Mouse (Mus musculus): ENCODE measurements around the gene Olfr1394. TPM values are rescaled to one million over a fixed set of nuclear protein-coding genes. Genes with fewer than 3 reads are reported as not detected.
A peak's percentile ranks its signal among the peaks of the same experiment; 100 is the strongest.
"Not testable (repeated sequence)": the region's sequence is repeated elsewhere in the genome, so short reads cannot be mapped to it uniquely, and the experiment has no call there.

The Olfr1394 gene
- polyA plus RNA-seq, 1 experiment from 2014 or later: not detected

DNA sequence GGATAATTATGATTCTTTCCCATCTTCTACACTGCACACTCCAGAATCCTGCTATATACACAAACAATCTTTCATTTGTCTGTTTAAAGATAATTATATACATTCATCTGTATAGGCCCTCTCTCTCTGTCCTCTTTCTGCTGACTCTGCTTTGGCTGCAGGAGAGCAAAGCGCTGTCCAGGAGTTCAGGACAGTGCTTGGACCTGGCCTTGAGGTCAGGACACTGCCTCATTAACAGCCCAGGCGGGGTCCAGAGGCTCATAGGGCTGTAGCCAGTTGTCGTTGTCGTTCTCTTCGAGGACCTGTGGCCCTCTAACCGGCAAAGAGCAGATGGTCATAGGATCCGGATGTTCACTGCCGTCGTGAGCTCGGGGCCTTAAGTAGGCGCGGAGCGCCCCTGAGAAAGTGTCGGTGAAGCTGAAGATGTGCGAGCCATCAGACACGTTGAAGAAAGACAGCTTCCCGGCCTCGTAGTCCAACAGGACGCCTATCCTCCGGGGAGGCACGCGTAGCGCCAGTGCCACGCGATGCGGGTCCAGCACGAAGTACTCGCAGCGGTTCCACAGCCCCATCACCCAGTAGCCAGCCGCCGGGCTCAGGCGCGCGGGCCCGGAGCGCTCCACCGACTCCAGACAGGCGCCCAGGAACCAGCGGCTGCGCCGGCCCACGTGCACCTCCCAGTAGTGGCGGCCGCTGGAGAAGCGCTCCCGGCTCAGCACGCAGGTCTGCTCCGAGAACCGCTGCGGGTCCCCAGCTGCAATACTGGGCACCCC is 14.8 kb downstream of the Olfr1394 start:
- Histone ChIP-seq H3K9me3 (replicated peaks) (peaks cover 7% of the 10 kb centered on the region; the same call in 1 of the 2 replicates), H3K9ac (peak overlapping the region; percentile 2; the same call in 1 of the 2 replicates), H3K4me3 (peak overlapping the region; percentile 35), H3K36me3 (no peaks in the 10 kb centered on the region), H3K27me3 (peaks cover 22% of the 10 kb centered on the region), H3K4me1 (peaks cover 7% of the 10 kb centered on the region; the same call in 1 of the 2 replicates), H3K4me2 (replicated peaks) (peak overlapping the region; percentile 68), H3K27ac (no peak overlapping the region)
- ATAC-seq (ENCODE audit: low FRiP score): peak; percentile 67
- WGBS: 6% methylated on average over 50 of the region's 50 CpGs

DNA sequence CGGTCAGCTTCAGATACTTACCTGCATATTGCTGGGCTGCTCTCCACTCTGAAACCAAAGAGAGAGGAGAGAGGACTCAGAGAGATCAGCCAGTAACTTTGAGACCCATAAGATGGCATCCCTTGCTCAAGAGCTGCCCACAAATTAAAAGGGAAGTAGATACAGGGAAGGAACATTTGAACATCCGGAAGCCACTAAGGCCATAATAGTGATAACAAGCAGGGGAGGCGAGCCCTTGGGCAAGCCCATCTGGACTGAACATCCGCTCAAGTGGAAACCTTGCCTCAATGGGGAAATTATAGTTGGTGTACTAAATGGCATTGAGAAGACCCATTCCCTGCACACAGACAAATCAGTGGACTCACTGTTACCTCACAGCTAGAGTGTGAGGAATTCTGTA is 16.4 kb downstream of the Olfr1394 start:
- Histone ChIP-seq H3K4me2 (replicated peaks) (no peak overlapping the region), H3K9me3 (replicated peaks) (peaks cover 7% of the 10 kb centered on the region; the same call in 1 of the 2 replicates), H3K36me3 (no peaks in the 10 kb centered on the region), H3K4me1 (peaks cover 7% of the 10 kb centered on the region; the same call in 1 of the 2 replicates), H3K4me3 (no peak overlapping the region), H3K9ac (no peak overlapping the region), H3K27ac (no peak overlapping the region), H3K27me3 (peaks cover 22% of the 10 kb centered on the region)
- ATAC-seq (ENCODE audit: low FRiP score): no peak
- WGBS: 91% methylated on average over 4 of the region's 4 CpGs

DNA sequence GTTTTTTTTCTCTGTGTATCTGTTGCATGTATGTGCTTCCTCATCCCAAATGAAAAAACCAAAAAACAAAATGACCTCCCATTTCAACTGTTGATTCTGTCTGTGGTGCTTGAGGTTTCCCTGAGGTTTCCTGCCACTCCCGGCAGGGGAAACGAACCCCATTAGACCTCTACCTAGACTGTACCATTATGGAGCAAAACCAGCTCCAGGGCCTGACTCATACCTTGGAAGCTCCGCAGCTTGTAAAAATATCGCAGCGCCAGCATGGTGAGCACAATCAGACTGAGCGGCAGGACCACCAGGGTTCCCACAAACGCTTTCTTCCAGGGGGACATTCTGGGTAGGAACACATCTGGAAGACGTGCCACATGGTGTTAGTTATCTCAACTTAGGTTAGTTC is 21.2 kb downstream of the Olfr1394 start:
- H3K27me3 ChIP-seq: peaks cover 1% of the 10 kb centered on the region; the same call in 1 of the 2 replicates
- WGBS: 96% methylated on average over 8 of the region's 8 CpGs

DNA sequence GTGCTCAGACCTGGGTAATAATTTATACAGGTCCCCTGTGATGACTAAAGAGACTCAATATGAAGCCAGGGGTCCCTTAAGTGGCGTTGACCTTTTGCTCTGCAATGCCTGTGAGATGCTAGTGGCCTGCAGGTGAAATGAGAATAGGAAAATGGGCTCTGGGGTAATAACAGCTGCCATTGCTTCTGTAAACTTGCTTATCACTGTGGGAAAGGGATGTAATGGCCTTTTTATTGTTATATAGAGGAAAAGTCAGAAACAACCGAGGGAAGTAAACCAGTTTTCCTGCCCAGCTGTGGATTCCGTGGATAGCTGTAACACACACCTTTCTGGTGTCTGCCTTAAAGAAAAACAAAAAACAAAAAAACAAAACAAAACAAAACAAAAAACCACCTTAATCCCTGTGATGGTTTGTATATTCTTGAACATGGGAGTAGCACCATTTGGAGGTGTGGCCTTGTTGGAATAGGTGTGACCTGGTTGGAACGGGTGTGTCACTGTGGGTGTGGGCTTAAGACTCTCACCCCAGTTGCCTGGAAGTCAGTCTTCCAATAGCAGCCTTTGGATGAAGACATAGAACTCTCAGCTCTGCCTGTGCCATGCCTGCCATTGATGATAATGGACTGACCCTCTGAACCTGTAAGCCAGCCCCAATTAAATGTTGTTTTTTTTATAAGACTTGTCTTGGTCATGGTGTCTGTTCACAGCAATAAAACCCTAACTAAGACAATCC is 22.0 kb downstream of the Olfr1394 start:
- not testable (repeated sequence) for H3K4me2 ChIP-seq (replicated peaks); H3K9me3 ChIP-seq (replicated peaks); H3K27ac ChIP-seq; H3K27me3 ChIP-seq; H3K4me1 ChIP-seq; ATAC-seq (ENCODE audit: low FRiP score); H3K9ac ChIP-seq; H3K36me3 ChIP-seq; H3K4me3 ChIP-seq
- WGBS: 83% methylated on average over 4 of the region's 4 CpGs

More for the DNA sequence above, 21.2 kb downstream of the Olfr1394 start:
- Histone ChIP-seq H3K27ac (no peak overlapping the region), H3K9me3 (replicated peaks) (no peaks in the 10 kb centered on the region), H3K4me2 (replicated peaks) (no peak overlapping the region), H3K36me3 (no peaks in the 10 kb centered on the region), H3K4me3 (no peak overlapping the region), H3K4me1 (no peaks in the 10 kb centered on the region), H3K9ac (no peak overlapping the region)
- no peak for ATAC-seq (ENCODE audit: low FRiP score)

DNA sequence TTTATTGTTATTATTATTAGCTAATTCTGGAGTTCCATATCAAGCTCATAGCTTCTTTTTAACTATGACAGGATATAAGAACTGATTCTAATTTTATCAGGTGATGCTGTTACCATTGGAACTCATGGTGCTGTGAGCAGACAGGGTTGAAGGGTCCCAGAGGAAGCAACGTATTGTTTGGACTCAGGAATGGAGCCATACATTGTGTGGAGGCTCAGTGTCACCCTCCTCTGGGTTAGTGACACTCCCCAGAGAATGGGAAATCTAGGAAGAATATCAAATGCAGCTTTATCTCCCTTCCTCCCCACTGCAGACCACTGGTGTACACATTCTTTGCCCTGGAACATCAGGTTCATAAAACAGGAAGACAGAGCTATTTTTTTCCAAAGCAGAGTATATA is 29.0 kb downstream of the Olfr1394 start:
- H3K9ac ChIP-seq: no peak overlapping the region
- H3K27ac ChIP-seq: no peak overlapping the region
- ATAC-seq (ENCODE audit: low FRiP score): no peak
- no peaks in the 10 kb centered on the region for H3K9me3 ChIP-seq (replicated peaks)
- H3K27me3 ChIP-seq: no peaks in the 10 kb centered on the region
- no peaks in the 10 kb centered on the region for H3K36me3 ChIP-seq
- H3K4me3 ChIP-seq: no peak overlapping the region
- no peaks in the 10 kb centered on the region for H3K4me1 ChIP-seq
- WGBS: 83% methylated on average over 1 of the region's 1 CpGs
- H3K4me2 ChIP-seq (replicated peaks): no peak overlapping the region

DNA sequence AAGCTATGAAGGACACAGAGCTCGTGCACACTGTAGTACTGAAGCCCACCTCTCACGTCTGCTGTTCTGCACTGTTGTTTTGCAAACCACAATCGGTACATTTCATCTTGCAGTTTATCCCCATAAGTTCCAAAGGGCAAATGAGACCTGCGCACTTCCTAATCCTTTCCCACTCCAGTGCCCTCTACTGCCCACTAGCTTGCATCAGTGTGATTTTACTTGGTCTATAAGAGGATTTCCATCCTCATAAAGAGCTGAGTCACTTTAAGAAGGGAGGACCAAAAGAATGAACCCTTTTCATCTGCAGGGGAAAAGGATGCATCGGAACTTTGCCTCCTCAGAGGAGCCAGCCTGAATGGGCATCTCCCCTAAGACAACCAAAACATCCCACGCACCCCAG is 32.3 kb downstream of the Olfr1394 start:
- no peak overlapping the region for H3K4me3 ChIP-seq
- no peaks in the 10 kb centered on the region for H3K9me3 ChIP-seq (replicated peaks)
- no peak overlapping the region for H3K27ac ChIP-seq
- H3K9ac ChIP-seq: no peak overlapping the region
- H3K4me1 ChIP-seq: no peaks in the 10 kb centered on the region
- no peak overlapping the region for H3K4me2 ChIP-seq (replicated peaks)
- 79% methylated on average over 6 of the region's 6 CpGs for WGBS
- no peaks in the 10 kb centered on the region for H3K36me3 ChIP-seq
- no peak for ATAC-seq (ENCODE audit: low FRiP score)
- H3K27me3 ChIP-seq: no peaks in the 10 kb centered on the region

DNA sequence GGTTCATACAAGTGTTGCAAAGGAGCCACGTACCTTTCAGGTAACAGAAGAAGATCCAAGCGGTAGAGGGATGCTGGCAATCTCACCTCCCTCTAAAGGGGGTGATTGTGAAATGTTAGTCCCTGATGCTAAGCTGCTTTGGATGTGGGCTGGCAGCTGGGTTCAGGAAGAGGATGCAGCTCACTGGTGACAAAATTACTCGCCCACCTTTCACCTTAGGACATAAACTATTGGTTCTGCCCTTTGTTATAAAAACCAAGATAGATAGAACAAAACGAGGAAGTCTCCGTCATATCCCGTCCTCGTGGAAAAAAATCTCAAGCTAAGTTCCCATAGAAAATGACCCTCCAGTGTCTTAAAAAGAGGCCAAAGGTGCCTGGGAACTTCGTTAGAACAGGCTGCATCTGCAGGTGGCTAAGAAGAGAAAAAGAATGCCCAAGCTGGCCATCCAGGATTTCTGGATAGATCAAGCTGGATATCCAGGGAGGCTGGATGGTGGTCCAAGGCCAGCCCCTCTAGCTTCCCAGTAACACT is 32.8 kb downstream of the Olfr1394 start, which contains the start of gene Btnl9:
Btnl9 (minus strand) TSS at position 205 of the 534 bp plus-strand sequence.
- no peaks in the 10 kb centered on the region for H3K36me3 ChIP-seq
- H3K4me1 ChIP-seq: no peaks in the 10 kb centered on the region
- no peak within 1 kb of the TSS for H3K9ac ChIP-seq
- no peaks in the 10 kb centered on the region for H3K9me3 ChIP-seq (replicated peaks)
- H3K4me2 ChIP-seq (replicated peaks): no peak within 1 kb of the TSS
- ATAC-seq (ENCODE audit: low FRiP score): no peak
- WGBS: 78% methylated on average over 8 of the region's 8 CpGs
- H3K27ac ChIP-seq: no peak within 1 kb of the TSS
- H3K27me3 ChIP-seq: no peaks in the 10 kb centered on the region
- no peak within 1 kb of the TSS for H3K4me3 ChIP-seq

DNA sequence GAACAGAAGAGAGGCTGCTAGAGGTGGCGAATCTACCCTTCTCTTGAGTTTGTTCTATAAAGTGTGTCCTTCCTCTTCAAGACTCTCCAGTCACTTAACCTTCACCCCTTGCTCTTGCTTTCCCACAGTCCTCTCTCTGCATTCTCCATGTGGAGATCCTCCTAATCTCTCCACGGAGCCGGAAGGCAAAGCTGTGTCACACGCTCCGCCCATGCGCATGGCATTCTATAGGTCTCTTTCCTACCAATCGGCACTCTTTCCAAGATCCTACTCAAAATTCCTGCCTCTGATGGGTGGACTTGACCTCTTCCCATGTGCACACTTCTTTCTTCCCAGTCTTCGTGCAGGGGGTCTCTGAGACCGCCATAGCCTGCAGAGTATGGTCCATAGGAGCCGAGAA is 33.5 kb downstream of the Olfr1394 start:
- Histone ChIP-seq H3K4me1 (no peaks in the 10 kb centered on the region), H3K9me3 (replicated peaks) (no peaks in the 10 kb centered on the region), H3K27me3 (no peaks in the 10 kb centered on the region), H3K4me3 (no peak overlapping the region), H3K9ac (no peak overlapping the region), H3K36me3 (no peaks in the 10 kb centered on the region), H3K27ac (no peak overlapping the region), H3K4me2 (replicated peaks) (no peak overlapping the region)
- no peak for ATAC-seq (ENCODE audit: low FRiP score)
- 80% methylated on average over 10 of the region's 10 CpGs for WGBS

DNA sequence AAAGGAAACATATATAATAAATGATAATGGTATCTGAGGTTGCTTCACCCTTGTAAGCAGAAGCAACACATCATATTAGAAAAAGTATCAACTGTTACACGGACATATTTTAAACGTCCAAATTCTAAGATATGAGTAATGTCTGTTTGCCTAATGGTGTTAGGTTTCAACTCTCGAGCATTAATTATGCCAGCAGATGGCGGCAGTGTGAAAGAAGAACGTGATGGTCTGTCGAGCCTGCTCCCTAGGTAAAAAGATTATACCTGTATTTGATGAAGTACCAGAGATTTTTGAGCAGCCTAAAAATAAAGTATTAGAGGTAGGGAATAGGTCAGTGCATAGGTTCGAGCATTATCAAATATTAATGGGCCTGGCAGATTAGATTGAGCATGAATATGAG is 35.6 kb downstream of the Olfr1394 start:
- Histone ChIP-seq H3K9ac (no peak overlapping the region), H3K36me3 (no peaks in the 10 kb centered on the region), H3K4me2 (replicated peaks) (no peak overlapping the region), H3K4me3 (no peak overlapping the region), H3K4me1 (no peaks in the 10 kb centered on the region), H3K27ac (no peak overlapping the region), H3K27me3 (no peaks in the 10 kb centered on the region), H3K9me3 (replicated peaks) (no peaks in the 10 kb centered on the region)
- no peak for ATAC-seq (ENCODE audit: low FRiP score)
- WGBS: 6% methylated on average over 7 of the region's 7 CpGs

DNA sequence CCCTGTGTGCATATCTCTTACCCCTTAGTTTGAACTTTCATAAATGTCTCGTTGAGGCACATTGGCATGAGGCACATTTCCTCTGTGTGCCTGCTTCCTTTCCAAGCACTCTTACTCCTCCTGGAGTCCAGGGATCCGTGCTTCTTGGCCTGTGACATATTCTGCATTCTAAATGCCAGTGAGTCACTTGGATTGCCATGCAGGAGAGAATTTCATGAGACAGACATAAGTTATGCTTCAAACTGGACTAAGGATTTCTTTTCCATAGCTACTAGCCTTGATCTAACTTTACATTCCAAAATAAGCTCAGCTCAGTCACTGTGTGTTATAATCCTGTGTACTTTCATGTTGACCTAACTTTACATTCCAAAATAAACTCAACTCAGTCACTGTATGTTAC is 36.9 kb downstream of the Olfr1394 start:
- no peak overlapping the region for H3K27ac ChIP-seq
- no peaks in the 10 kb centered on the region for H3K4me1 ChIP-seq
- H3K9me3 ChIP-seq (replicated peaks): no peaks in the 10 kb centered on the region
- WGBS: 70% methylated on average over 2 of the region's 2 CpGs
- no peak for ATAC-seq (ENCODE audit: low FRiP score)
- H3K36me3 ChIP-seq: no peaks in the 10 kb centered on the region
- no peak overlapping the region for H3K4me3 ChIP-seq
- H3K4me2 ChIP-seq (replicated peaks): no peak overlapping the region
- no peaks in the 10 kb centered on the region for H3K27me3 ChIP-seq
- H3K9ac ChIP-seq: no peak overlapping the region

DNA sequence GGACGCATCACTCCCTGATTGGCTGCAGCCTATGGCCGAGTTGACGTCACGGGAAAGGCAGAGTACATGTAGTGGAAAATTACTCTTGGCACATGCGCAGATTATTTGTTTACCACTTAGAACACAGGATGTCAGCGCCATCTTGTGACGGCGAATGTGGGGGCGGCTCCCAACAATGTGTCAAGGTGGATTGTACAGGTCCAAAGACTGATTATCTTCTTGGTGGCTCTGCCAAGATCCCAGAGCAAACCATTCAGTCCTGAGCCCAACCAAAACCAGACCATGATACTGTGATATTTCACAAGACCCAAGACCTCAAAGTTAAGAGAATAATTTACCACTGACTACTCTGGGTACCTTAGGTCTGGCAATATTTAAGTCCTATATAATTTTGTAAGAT is 40.6 kb downstream of the Olfr1394 start:
- H3K27ac ChIP-seq; H3K9ac ChIP-seq; H3K27me3 ChIP-seq; H3K4me1 ChIP-seq; H3K36me3 ChIP-seq; ATAC-seq (ENCODE audit: low FRiP score); H3K4me2 ChIP-seq (replicated peaks); H3K9me3 ChIP-seq (replicated peaks); H3K4me3 ChIP-seq: not testable (repeated sequence)
- WGBS: 95% methylated on average over 9 of the region's 9 CpGs

DNA sequence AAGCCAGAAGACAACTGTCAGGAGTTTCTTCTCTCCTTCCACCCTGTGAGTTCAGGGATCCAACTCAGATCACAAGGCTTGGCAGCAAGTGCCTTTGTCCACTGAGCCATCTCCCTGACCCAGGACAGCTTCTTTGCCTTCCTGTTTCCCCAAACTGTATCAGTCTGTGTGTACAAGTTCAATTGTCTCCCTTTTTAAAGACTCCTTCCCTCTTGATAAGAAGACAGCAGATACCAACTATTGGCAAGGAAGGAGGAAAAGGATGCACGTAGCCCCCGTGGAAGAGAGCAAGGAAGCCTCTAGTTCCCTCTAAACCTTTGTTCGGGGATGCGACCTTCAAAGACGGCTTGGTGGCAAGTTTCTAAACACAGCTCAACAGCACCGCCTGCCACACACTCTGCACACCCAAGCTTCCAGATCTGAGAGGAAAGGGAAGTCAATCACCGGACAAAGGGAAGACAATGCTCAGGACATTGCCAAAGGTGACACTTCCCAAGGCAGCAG is 41.7 kb downstream of the Olfr1394 start:
- H3K9ac ChIP-seq: no peak overlapping the region
- no peak overlapping the region for H3K27ac ChIP-seq
- H3K9me3 ChIP-seq (replicated peaks): no peaks in the 10 kb centered on the region
- no peak overlapping the region for H3K4me2 ChIP-seq (replicated peaks)
- no peaks in the 10 kb centered on the region for H3K27me3 ChIP-seq
- WGBS: 85% methylated on average over 7 of the region's 7 CpGs
- H3K4me1 ChIP-seq: no peaks in the 10 kb centered on the region
- ATAC-seq (ENCODE audit: low FRiP score): no peak
- H3K4me3 ChIP-seq: no peak overlapping the region
- H3K36me3 ChIP-seq: no peaks in the 10 kb centered on the region

Data from hindbrain, embryonic 12.5 days (tissue).